Mouse (Mus musculus) adrenal gland, adult (tissue): Measurements from ENCODE around the gene A930009A15Rik.

Source experiments
- DNase-seq, 2 experiments: peaks; one replicate each; pipeline ENCODE4 v3.0.0; 2022 to 2023; ENCODE audit warnings: low spot score in 1 of 2; ENCODE audit not compliant: inconsistent age in 2 of 2

The A930009A15Rik gene

GRCm38 (mm10) chr10:115579494-115579893 is 9.7 kb downstream of the A930009A15Rik start:
- DNase-seq, result no peak

- no peak for DNase-seq
Measured at GRCm38 (mm10) chr10:115581971-115582370, 12.2 kb downstream of the A930009A15Rik start.

- no peak for DNase-seq
Measured at GRCm38 (mm10) chr10:115583071-115583470, 13.3 kb downstream of the A930009A15Rik start.

- no peak for DNase-seq
Measured at GRCm38 (mm10) chr10:115584656-115585055, 14.9 kb downstream of the A930009A15Rik start.

GRCm38 (mm10) chr10:115585491-115586245 is 15.9 kb downstream of the A930009A15Rik start:
- peak in 1 of 2 experiments; percentile 38 for DNase-seq

GRCm38 (mm10) chr10:115586246-115587231 is 16.8 kb downstream of the A930009A15Rik start:
- peak in 1 of 2 experiments; percentile 54 for DNase-seq

- peak; percentile 66 to 86 for DNase-seq
Measured at GRCm38 (mm10) chr10:115587301-115587969, 17.6 kb downstream of the A930009A15Rik start, which contains the start of gene Lgr5. Gene Lgr5, minus strand, starts transcription at chr10:115587780.

GRCm38 (mm10) chr10:115587979-115588378 is 18.2 kb downstream of the A930009A15Rik start:
- no peak for DNase-seq

GRCm38 (mm10) chr10:115593221-115593620 is 23.4 kb downstream of the A930009A15Rik start:
- DNase-seq, result peak in 1 of 2 experiments; percentile 35

GRCm38 (mm10) chr10:115593651-115594050 is 23.9 kb downstream of the A930009A15Rik start:
- DNase-seq, result no peak

- no peak for DNase-seq
Measured at GRCm38 (mm10) chr10:115595748-115596147, 26.0 kb downstream of the A930009A15Rik start.

GRCm38 (mm10) chr10:115617456-115618287 is 47.9 kb downstream of the A930009A15Rik start:
- peak; percentile 7 to 67 for DNase-seq

GRCm38 (mm10) chr10:115618288-115618856 is 48.6 kb downstream of the A930009A15Rik start:
- no peak for DNase-seq

- no peak for DNase-seq
Measured at GRCm38 (mm10) chr10:115623481-115623880, 53.7 kb downstream of the A930009A15Rik start.

GRCm38 (mm10) chr10:115623956-115624671 is 54.3 kb downstream of the A930009A15Rik start:
- no peak for DNase-seq

GRCm38 (mm10) chr10:115624957-115625356 is 55.2 kb downstream of the A930009A15Rik start:
- no peak for DNase-seq

GRCm38 (mm10) chr10:115626678-115627077 is 56.9 kb downstream of the A930009A15Rik start:
- no peak for DNase-seq
